Mouse (Mus musculus) C2C12 (cell line): ENCODE results near the gene Rnf144a. TPM values are rescaled to one million over a fixed set of nuclear protein-coding genes. Genes with fewer than 3 reads are reported as not detected.

Source experiments
- H3K27me3 ChIP-seq: one replicate; pipeline ENCODE4 v1.6.1; 2011; ENCODE audit not compliant: control insufficient read depth, insufficient read depth, insufficient read length
- H3K36me3 ChIP-seq: one replicate; pipeline ENCODE4 v1.6.1; 2011; ENCODE audit not compliant: control insufficient read depth, insufficient read depth
- H3K4me3 ChIP-seq: one replicate; pipeline ENCODE4 v1.5.1; 2011; ENCODE audit warnings: mild to moderate bottlenecking, control low read depth; ENCODE audit not compliant: poor library complexity, insufficient read depth, severe bottlenecking
- H3K79me2 ChIP-seq: one replicate; pipeline ENCODE4 v1.6.1; 2011; ENCODE audit not compliant: control insufficient read depth, insufficient read depth
- H3K79me3 ChIP-seq: one replicate; pipeline ENCODE4 v1.6.1; 2011; ENCODE audit warnings: low read depth, control low read depth
- H3ac ChIP-seq: one replicate; pipeline ENCODE3; 2011; ENCODE audit warnings: low read depth; ENCODE audit not compliant: control insufficient read depth, insufficient read length
- CEBPB ChIP-seq: IDR thresholded peaks from one replicate; pipeline ENCODE4 v1.6.1; 2011; ENCODE audit warnings: low read depth, mild to moderate bottlenecking, control low read depth, moderate library complexity
- CTCF ChIP-seq: IDR thresholded peaks from one replicate; pipeline ENCODE4 v1.5.1; 2011; ENCODE audit not compliant: control insufficient read depth, insufficient read depth, insufficient read length
- FOSL1 ChIP-seq: IDR thresholded peaks from one replicate; pipeline ENCODE4 v1.8.0; 2011; ENCODE audit warnings: mild to moderate bottlenecking, low read length; ENCODE audit not compliant: poor library complexity, insufficient read depth, severe bottlenecking
- MAX ChIP-seq: IDR thresholded peaks from one replicate; pipeline ENCODE4 v1.6.1; 2011; ENCODE audit warnings: mild to moderate bottlenecking, control low read depth
- MYOD1 ChIP-seq: IDR thresholded peaks from one replicate; pipeline ENCODE4 v1.6.1; 2011; ENCODE audit warnings: low read depth; ENCODE audit not compliant: control insufficient read depth, insufficient read length
- MYOG ChIP-seq: IDR thresholded peaks from one replicate; pipeline ENCODE4 v1.6.1; 2011; ENCODE audit not compliant: control insufficient read depth, insufficient read length; ENCODE audit errors: extremely low read depth
- USF1 ChIP-seq: IDR thresholded peaks from one replicate; pipeline ENCODE4 v1.6.1; 2011; ENCODE audit warnings: low read depth, mild to moderate bottlenecking, control low read depth, moderate library complexity
- polyA plus RNA-seq: library from polyadenylated mRNA; unstranded; fragments of >200 nt; fragmentation: generic; extraction: Trizol; gene quantifications from one replicate; pipeline ENCODE4 v1.2.1, GENCODE M21; 2012; ENCODE audit warnings: missing spikeins

Rnf144a gene
- polyA plus RNA-seq, 1 experiment: not detected

- TF ChIP-seq CTCF (no peak), MAX (no peak), USF1 (no peak), CEBPB (no peak), MYOD1 (no peak), FOSL1 (no peak), MYOG (no peak)
- H3ac ChIP-seq: no peak overlapping the region
- H3K27me3 ChIP-seq: no peaks in the 10 kb centered on the region
- no peaks in the 10 kb centered on the region for H3K79me2 ChIP-seq
- H3K36me3 ChIP-seq: no peaks in the 10 kb centered on the region
- no peak overlapping the region for H3K4me3 ChIP-seq
- H3K79me3 ChIP-seq: no peaks in the 10 kb centered on the region
Measured at GRCm38 (mm10) chr12:26339181-26339580, 75.9 kb downstream of the Rnf144a start.

GRCm38 (mm10) chr12:26333678-26334077, 81.4 kb downstream of the Rnf144a start:
- H3ac ChIP-seq: no peak overlapping the region
- H3K79me2 ChIP-seq: no peaks in the 10 kb centered on the region
- no peaks in the 10 kb centered on the region for H3K79me3 ChIP-seq
- H3K4me3 ChIP-seq: no peak overlapping the region
- H3K27me3 ChIP-seq: no peaks in the 10 kb centered on the region
- H3K36me3 ChIP-seq: no peaks in the 10 kb centered on the region
- no peak for TF ChIP-seq USF1
- TF ChIP-seq MAX: no peak

- Histone ChIP-seq H3K27me3 (no peaks in the 10 kb centered on the region), H3K79me2 (no peaks in the 10 kb centered on the region), H3K36me3 (no peaks in the 10 kb centered on the region), H3K4me3 (no peak overlapping the region), H3ac (no peak overlapping the region), H3K79me3 (no peaks in the 10 kb centered on the region)
- TF ChIP-seq MYOD1 (no peak), USF1 (no peak), FOSL1 (no peak)
Measured at GRCm38 (mm10) chr12:26331048-26331447, 84.0 kb downstream of the Rnf144a start.

GRCm38 (mm10) chr12:26329756-26330155, 85.3 kb downstream of the Rnf144a start:
- no peaks in the 10 kb centered on the region for H3K79me2 ChIP-seq
- no peaks in the 10 kb centered on the region for H3K27me3 ChIP-seq
- no peak overlapping the region for H3ac ChIP-seq
- no peak for TF ChIP-seq MYOD1
- H3K79me3 ChIP-seq: no peaks in the 10 kb centered on the region
- no peak overlapping the region for H3K4me3 ChIP-seq
- no peaks in the 10 kb centered on the region for H3K36me3 ChIP-seq

- no peak for TF ChIP-seq MYOD1
- no peak for TF ChIP-seq MAX
- no peak for TF ChIP-seq MYOG
- no peak for TF ChIP-seq CEBPB
- no peak for TF ChIP-seq FOSL1
- no peak for TF ChIP-seq USF1
- TF ChIP-seq CTCF: no peak
- H3K27me3 ChIP-seq: no peaks in the 10 kb centered on the region
- H3ac ChIP-seq: no peak overlapping the region
- no peaks in the 10 kb centered on the region for H3K36me3 ChIP-seq
- H3K79me2 ChIP-seq: no peaks in the 10 kb centered on the region
- H3K4me3 ChIP-seq: no peak overlapping the region
- H3K79me3 ChIP-seq: no peaks in the 10 kb centered on the region
Measured at GRCm38 (mm10) chr12:26329031-26329675, 85.9 kb downstream of the Rnf144a start.

GRCm38 (mm10) chr12:26323783-26324364, 91.2 kb downstream of the Rnf144a start:
- no peak overlapping the region for H3ac ChIP-seq
- H3K79me3 ChIP-seq: no peaks in the 10 kb centered on the region
- no peak overlapping the region for H3K4me3 ChIP-seq
- H3K79me2 ChIP-seq: no peaks in the 10 kb centered on the region
- no peak for TF ChIP-seq MYOG
- TF ChIP-seq CEBPB: no peak
- no peak for TF ChIP-seq CTCF
- no peak for TF ChIP-seq MAX
- TF ChIP-seq USF1: no peak
- no peak for TF ChIP-seq MYOD1
- no peak for TF ChIP-seq FOSL1
- H3K27me3 ChIP-seq: no peaks in the 10 kb centered on the region
- H3K36me3 ChIP-seq: no peaks in the 10 kb centered on the region
